Mouse (Mus musculus) activated CD4-positive, CD25-positive, alpha-beta regulatory T cell, adult 9 weeks (primary cell): ENCODE results near the gene Carnmt1. TPM values are rescaled to one million over a fixed set of nuclear protein-coding genes. Genes with fewer than 3 reads are reported as not detected.

Source experiments
- polyA plus RNA-seq: library from polyadenylated mRNA; unstranded; fragments of 100-300 nt; shearing (Covaris generic); gene quantifications from one replicate; pipeline ENCODE4 v1.2.1, GENCODE M21; 2017

The Carnmt1 gene
- 1.7 TPM for polyA plus RNA-seq

GRCm38 (mm10) chr19:18670608-18671007 is at the start of gene Carnmt1:
Gene Carnmt1 (plus strand): TSS chr19:18670764.

GRCm38 (mm10) chr19:18631644-18632219 is 38.8 kb upstream of the Carnmt1 start, which contains the start of the genes Ostf1 and Nmrk1:
Gene Ostf1 (minus strand): TSS chr19:18631823.
Gene Nmrk1 (plus strand): TSS chr19:18631950.

GRCm38 (mm10) chr19:18712866-18713300 is 42.3 kb downstream of the Carnmt1 start, which contains the start of gene D030056L22Rik:
Gene D030056L22Rik (plus strand): TSS chr19:18713193.

GRCm38 (mm10) chr19:18749598-18750339 is 79.2 kb downstream of the Carnmt1 start, which contains the start of gene Trpm6:
Gene Trpm6 (plus strand): TSS chr19:18749983.

Other genes with a start within 250 kb of the Carnmt1 start
- 108 TPM for gene Ostf1, start 38.9 kb upstream of the Carnmt1 start, polyA plus RNA-seq
- gene Nmrk1, start 38.8 kb upstream of the Carnmt1 start, polyA plus RNA-seq = 11.2 TPM
- 4.9 TPM for gene D030056L22Rik, start 42.4 kb downstream of the Carnmt1 start, polyA plus RNA-seq
- gene Trpm6, start 79.2 kb downstream of the Carnmt1 start, polyA plus RNA-seq = 0.51 TPM